Mouse (Mus musculus) liver, embryonic 15.5 days (tissue): ENCODE results near the gene Dnmt3l. TPM values are rescaled to one million over a fixed set of nuclear protein-coding genes. Genes with fewer than 3 reads are reported as not detected.

ENCODE experiments used
- ATAC-seq: fragments of 200-750 bp; cut with Nextera tagmentation; 2 replicates; pipeline ENCODE4 v1.8.0; 2017; ENCODE audit warnings: moderate number of reproducible peaks, mild to moderate bottlenecking, moderate library complexity; ENCODE audit not compliant: insufficient read depth
- H3K27ac ChIP-seq: fragments of 300-500 bp; sonication (generic); replicated peaks from 2 replicates; pipeline ENCODE4 v1.5.1; 2015; ENCODE audit warnings: mild to moderate bottlenecking, inconsistent platforms
- H3K27me3 ChIP-seq: fragments of 300-500 bp; sonication (generic); 2 replicates; pipeline ENCODE4 v1.6.1; 2015; ENCODE audit warnings: mild to moderate bottlenecking, inconsistent platforms
- H3K36me3 ChIP-seq: fragments of 300-500 bp; sonication (generic); replicated peaks from 2 replicates; pipeline ENCODE4 v1.6.1; 2015; ENCODE audit warnings: moderate library complexity, mild to moderate bottlenecking, inconsistent platforms
- H3K4me1 ChIP-seq: fragments of 300-500 bp; sonication (generic); replicated peaks from 2 replicates; pipeline ENCODE4 v1.6.1; 2015; ENCODE audit warnings: inconsistent platforms
- H3K4me2 ChIP-seq: fragments of 300-500 bp; sonication (generic); 2 replicates; pipeline ENCODE4 v1.6.1; 2015; ENCODE audit warnings: moderate library complexity, mild to moderate bottlenecking, inconsistent platforms
- H3K4me3 ChIP-seq: fragments of 300-500 bp; sonication (generic); replicated peaks from 2 replicates; pipeline ENCODE4 v1.5.1; 2015; ENCODE audit warnings: mild to moderate bottlenecking, inconsistent platforms
- H3K9ac ChIP-seq: fragments of 300-500 bp; sonication (generic); 2 replicates; pipeline ENCODE4 v1.6.1; 2015; ENCODE audit warnings: moderate library complexity, mild to moderate bottlenecking, inconsistent platforms
- H3K9me3 ChIP-seq: fragments of 300-500 bp; sonication (generic); replicated peaks from 2 replicates; pipeline ENCODE4 v1.6.1; 2016; ENCODE audit warnings: inconsistent platforms
- WGBS: fragments of 180-500 bp; shearing (Covaris S2); methylation state at CpG from one replicate; pipeline ENCODE4 v1.1.7; 2015; ENCODE audit warnings: mixed read lengths; ENCODE audit not compliant: insufficient replicate concordance; 5-methylcytosine and 5-hydroxymethylcytosine counted together
- polyA plus RNA-seq: library from polyadenylated mRNA; unstranded; fragments of >200 nt; fragmentation: Nextera tagmentation; extraction: Ambion mirVana; gene quantifications from 2 replicates; pipeline ENCODE4 v1.2.1, GENCODE M21; 2015

Gene Dnmt3l
- polyA plus RNA-seq, 1 experiment from 2014 or later, result not detected

- 0 out of 2 replicates have a peak, but pooled peaks cover 3% of the 10 kb centered on the region for H3K4me1 ChIP-seq
- no peak overlapping the region for H3K27ac ChIP-seq
- H3K9ac ChIP-seq, result no peak overlapping the region
- ATAC-seq, result 0 out of 2 replicates have a peak, but pooled peaks have one; percentile 9
- H3K36me3 ChIP-seq, result no peaks in the 10 kb centered on the region
- no peaks in the 10 kb centered on the region for H3K9me3 ChIP-seq
- no peak overlapping the region for H3K4me3 ChIP-seq
- no peak overlapping the region for H3K4me2 ChIP-seq
- peaks cover 3% of the 10 kb centered on the region; the same call in 1 of the 2 replicates for H3K27me3 ChIP-seq
- 38% methylated on average over 2 of the region's 2 CpGs for WGBS
Measured at GRCm38 (mm10) chr10:78031987-78032386, 9.8 kb upstream of the Dnmt3l start.

- no peaks in the 10 kb centered on the region for H3K4me1 ChIP-seq
- no peak overlapping the region for H3K4me3 ChIP-seq
- no peak overlapping the region for H3K9ac ChIP-seq
- no peaks in the 10 kb centered on the region for H3K36me3 ChIP-seq
- no peak overlapping the region for H3K27ac ChIP-seq
- no peak for ATAC-seq
- peaks cover 12% of the 10 kb centered on the region for H3K27me3 ChIP-seq
- WGBS, result 58% methylated on average over 4 of the region's 4 CpGs
- H3K9me3 ChIP-seq, result no peaks in the 10 kb centered on the region
- H3K4me2 ChIP-seq, result no peak overlapping the region
Measured at GRCm38 (mm10) chr10:78037139-78037538, 4.6 kb upstream of the Dnmt3l start.

- ATAC-seq, result no peak
- Histone ChIP-seq H3K4me1 (peaks cover 4% of the 10 kb centered on the region; the same call in 1 of the 2 replicates), H3K9ac (no peak overlapping the region), H3K36me3 (no peaks in the 10 kb centered on the region), H3K27me3 (peaks cover 25% of the 10 kb centered on the region), H3K9me3 (no peaks in the 10 kb centered on the region), H3K27ac (no peak overlapping the region), H3K4me2 (no peak overlapping the region), H3K4me3 (no peak overlapping the region)
- WGBS, result 45% methylated on average over 7 of the region's 7 CpGs
Measured at GRCm38 (mm10) chr10:78042096-78042495, 349 bp downstream of the Dnmt3l start.

GRCm38 (mm10) chr10:78042697-78043405 lies 1.1 kb downstream of the Dnmt3l start:
- Histone ChIP-seq H3K27me3 (peaks cover 25% of the 10 kb centered on the region), H3K9ac (no peak overlapping the region), H3K4me1 (peaks cover 4% of the 10 kb centered on the region; the same call in 1 of the 2 replicates), H3K4me3 (no peak overlapping the region), H3K9me3 (no peaks in the 10 kb centered on the region), H3K36me3 (no peaks in the 10 kb centered on the region), H3K27ac (no peak overlapping the region), H3K4me2 (peak overlapping the region; percentile 41)
- 50% methylated on average over 14 of the region's 14 CpGs for whole genome bisulfite sequencing
- no peak for ATAC-seq

- 0 out of 2 replicates have a peak, but pooled peaks have one; percentile 15 for ATAC-seq
- 5% methylated on average over 27 of the region's 27 CpGs for WGBS
- Histone ChIP-seq H3K9ac (no peak within 1 kb of the TSS), H3K36me3 (no peaks in the 10 kb centered on the region), H3K27ac (no peak within 1 kb of the TSS), H3K4me3 (no peak within 1 kb of the TSS), H3K27me3 (peaks cover 25% of the 10 kb centered on the region), H3K4me2 (peak within 1 kb of the TSS; percentile 41), H3K9me3 (no peaks in the 10 kb centered on the region), H3K4me1 (peaks cover 4% of the 10 kb centered on the region; the same call in 1 of the 2 replicates)
Measured at GRCm38 (mm10) chr10:78043406-78043836, 1.7 kb downstream of the Dnmt3l start, which contains the start of gene Aire. TSS of gene Aire (minus strand) at chr10:78043610.

GRCm38 (mm10) chr10:78044531-78044930 lies 2.8 kb downstream of the Dnmt3l start:
- Histone ChIP-seq H3K4me3 (no peak overlapping the region), H3K27ac (no peak overlapping the region), H3K4me2 (no peak overlapping the region), H3K9ac (no peak overlapping the region), H3K9me3 (no peaks in the 10 kb centered on the region), H3K4me1 (peaks cover 4% of the 10 kb centered on the region; the same call in 1 of the 2 replicates), H3K27me3 (peaks cover 25% of the 10 kb centered on the region), H3K36me3 (no peaks in the 10 kb centered on the region)
- ATAC-seq, result no peak
- 50% methylated on average over 1 of the region's 1 CpGs for WGBS

- WGBS, result 61% methylated on average over 4 of the region's 4 CpGs
- Histone ChIP-seq H3K9ac (no peak overlapping the region), H3K4me1 (peaks cover 4% of the 10 kb centered on the region; the same call in 1 of the 2 replicates), H3K27ac (no peak overlapping the region), H3K4me3 (no peak overlapping the region), H3K27me3 (peaks cover 24% of the 10 kb centered on the region), H3K9me3 (no peaks in the 10 kb centered on the region), H3K4me2 (no peak overlapping the region), H3K36me3 (no peaks in the 10 kb centered on the region)
- ATAC-seq, result no peak
Measured at GRCm38 (mm10) chr10:78046388-78046787, 4.6 kb downstream of the Dnmt3l start.

- no peak overlapping the region for H3K9ac ChIP-seq
- no peaks in the 10 kb centered on the region for H3K9me3 ChIP-seq
- H3K36me3 ChIP-seq, result no peaks in the 10 kb centered on the region
- no peak overlapping the region for H3K27ac ChIP-seq
- WGBS, result 64% methylated on average over 9 of the region's 10 CpGs
- H3K4me2 ChIP-seq, result no peak overlapping the region
- peaks cover 2% of the 10 kb centered on the region; the same call in 1 of the 2 replicates for H3K4me1 ChIP-seq
- peaks cover 8% of the 10 kb centered on the region; the same call in 1 of the 2 replicates for H3K27me3 ChIP-seq
- no peak for ATAC-seq
- H3K4me3 ChIP-seq, result no peak overlapping the region
Measured at GRCm38 (mm10) chr10:78048061-78048730, 6.4 kb downstream of the Dnmt3l start.

GRCm38 (mm10) chr10:78049519-78050035 lies 7.8 kb downstream of the Dnmt3l start:
- H3K4me2 ChIP-seq, result no peak overlapping the region
- no peaks in the 10 kb centered on the region for H3K9me3 ChIP-seq
- H3K27ac ChIP-seq, result no peak overlapping the region
- no peaks in the 10 kb centered on the region for H3K27me3 ChIP-seq
- no peak for ATAC-seq
- H3K4me1 ChIP-seq, result no peaks in the 10 kb centered on the region
- no peak overlapping the region for H3K4me3 ChIP-seq
- 40% methylated on average over 11 of the region's 11 CpGs for WGBS
- H3K36me3 ChIP-seq, result no peaks in the 10 kb centered on the region
- no peak overlapping the region for H3K9ac ChIP-seq

GRCm38 (mm10) chr10:78054633-78055565 lies 13.2 kb downstream of the Dnmt3l start:
- H3K36me3 ChIP-seq, result no peaks in the 10 kb centered on the region
- H3K9ac ChIP-seq, result no peak overlapping the region
- H3K4me2 ChIP-seq, result no peak overlapping the region
- H3K4me1 ChIP-seq, result 0 out of 2 replicates have a peak, but pooled peaks cover 4% of the 10 kb centered on the region
- no peak overlapping the region for H3K4me3 ChIP-seq
- 47% methylated on average over 19 of the region's 19 CpGs for WGBS
- no peak overlapping the region for H3K27ac ChIP-seq
- H3K9me3 ChIP-seq, result no peaks in the 10 kb centered on the region
- ATAC-seq, result no peak
- no peaks in the 10 kb centered on the region for H3K27me3 ChIP-seq
